8 mouse cellular contexts compared by ENCODE assay signal in genomic region chr19:46303251-46304215, GRCm38 (mm10). TPM values are rescaled to one million over a fixed set of nuclear protein-coding genes. Genes with fewer than 3 reads are reported as not detected.
DNase-seq lines count a peak whose midpoint lies in the region; ATAC-seq and TF ChIP-seq lines count a peak whose summit lies in the region.

No protein-coding gene starts in this region.

- peak overlapping the region; percentile 94 for H3K4me2 ChIP-seq in heart, postnatal 0 days (ENCODE audit: low read depth, low read length)

- no peak for TF ChIP-seq EP300 in heart, postnatal 0 days (IDR thresholded peaks at IDR 0.05; ENCODE audit: low read depth)

- H3K4me3 ChIP-seq in kidney, adult 2 months (ENCODE audit: insufficient read depth, low read depth, low read length), result 0 out of 2 replicates have a peak overlapping the region, but pooled peaks have one; percentile 1
- H3K4me3 ChIP-seq in bone marrow macrophage, adult 2 months (ENCODE audit: insufficient read depth, low read length), result peak overlapping the region; percentile 95
- peak overlapping the region; percentile 76 for H3K4me3 ChIP-seq in heart, postnatal 0 days (ENCODE audit: low read depth, low read length)

- no peaks in the 10 kb centered on the region for H3K27me3 ChIP-seq in kidney, adult 2 months (replicated peaks; ENCODE audit: control insufficient read depth, insufficient read depth, low read length)
- no peaks in the 10 kb centered on the region for H3K27me3 ChIP-seq in heart, postnatal 0 days (ENCODE audit: control insufficient read depth, insufficient read depth, low read length)

- H3K9me3 ChIP-seq in heart, postnatal 0 days (replicated peaks; ENCODE audit: control insufficient read depth, low read length), result no peaks in the 10 kb centered on the region

- no peak for DNase-seq in kidney, adult 2 months
- no peak for DNase-seq in kidney, postnatal 4 days
- DNase-seq in heart, postnatal 0 days (ENCODE audit: low spot score), result no peak
- DNase-seq in lung, postnatal 10 days, result peak; percentile 48
- DNase-seq in left cerebral cortex, postnatal 14 days (ENCODE audit: low spot score in 2 of 2), result no peak
- DNase-seq in retina, postnatal 1 day, result no peak

- ATAC-seq in heart, postnatal 0 days (ENCODE audit: insufficient read depth, low read depth), result no peak
- ATAC-seq in megakaryocyte progenitor cell, adult 5-6 weeks (replicated peaks; ENCODE audit: poor library complexity), result no peak

- WGBS in kidney, adult 2 months, result 53% methylated on average over 18 of the region's 18 CpGs
- WGBS in heart, postnatal 0 days, result 54% methylated on average over 18 of the region's 18 CpGs

- no peak for TF ChIP-seq POLR2A in kidney, adult 2 months (IDR thresholded peaks at IDR 0.05; ENCODE audit: low read depth, low read length)
- TF ChIP-seq POLR2A in bone marrow macrophage, adult 2 months (IDR thresholded peaks at IDR 0.05; ENCODE audit: borderline replicate concordance, low read depth, low read length), result no peak

- intact Hi-C loops in left cerebral cortex, postnatal 14 days (cut with DNase I), result no loop called here

- H3K9ac ChIP-seq in heart, postnatal 0 days (replicated peaks; ENCODE audit: low read depth, low read length), result 0 out of 2 replicates have a peak overlapping the region, but pooled peaks have one; percentile 53

- TF ChIP-seq CTCF in kidney, adult 2 months (conservative IDR thresholded peaks at IDR 0.05; ENCODE audit: insufficient read depth, insufficient read length, low read depth, low read length), result no peak
- TF ChIP-seq CTCF in bone marrow macrophage, adult 2 months (IDR thresholded peaks at IDR 0.05; ENCODE audit: low read depth, low read length), result no peak
- TF ChIP-seq CTCF in heart, postnatal 0 days (IDR thresholded peaks at IDR 0.05; ENCODE audit: low read depth), result no peak

- H3K36me3 ChIP-seq in kidney, adult 2 months (ENCODE audit: control insufficient read depth, insufficient read depth, low read length), result no peaks in the 10 kb centered on the region
- H3K36me3 ChIP-seq in heart, postnatal 0 days (replicated peaks; ENCODE audit: control insufficient read depth, insufficient read depth, low read length), result peaks cover 15% of the 10 kb centered on the region

- no peak overlapping the region for H3K27ac ChIP-seq in kidney, adult 2 months (ENCODE audit: insufficient read depth, low read depth, low read length)
- H3K27ac ChIP-seq in bone marrow macrophage, adult 2 months (ENCODE audit: insufficient read depth, low read depth, low read length), result peak overlapping the region; percentile 76
- peak overlapping the region; percentile 81; the same call in 1 of the 2 replicates for H3K27ac ChIP-seq in heart, postnatal 0 days (ENCODE audit: low read depth)

- peaks cover 5% of the 10 kb centered on the region for H3K4me1 ChIP-seq in kidney, adult 2 months (ENCODE audit: control insufficient read depth, insufficient read depth, low read length)
- peaks cover 11% of the 10 kb centered on the region for H3K4me1 ChIP-seq in bone marrow macrophage, adult 2 months (ENCODE audit: control insufficient read depth, insufficient read depth, low read length)
- peaks cover 6% of the 10 kb centered on the region; the same call in 1 of the 2 replicates for H3K4me1 ChIP-seq in heart, postnatal 0 days (ENCODE audit: control insufficient read depth, insufficient read depth)

RNA-seq across cellular contexts. Expression of gene Nfkb2, which starts 0.6 kb away (rescaled TPM):
- polyA plus RNA-seq in kidney, adult 2 months (2012; rRNA removed), result 21.6 and 25.4 TPM in 2 replicates
- polyA plus RNA-seq in bone marrow macrophage, adult 2 months (2012; ENCODE audit: insufficient read depth, insufficient read length, missing spikeins), result 44.7 and 51.7 TPM in 2 replicates
- 26.9 and 28.8 TPM in 2 replicates for total RNA-seq in heart, postnatal 0 days (2014; rRNA removed; ENCODE audit: low replicate concordance)
- 6.6 and 7.2 TPM in 2 replicates for polyA plus RNA-seq in heart, postnatal 0 days (2015; fragmentation: Nextera tagmentation; extraction: Ambion mirVana)
- 1 to 10 TPM; 1.8 to 2.8 TPM for total RNA-seq in left cerebral cortex, postnatal 14 days (2021)
- total RNA-seq in megakaryocyte progenitor cell, adult 5-6 weeks (2015), result 4.7 and 5.5 TPM in 2 replicates
- 4.0 and 5.0 TPM in 2 replicates for total RNA-seq in megakaryocyte progenitor cell, adult 5-6 weeks (2017)

RNA-seq across cellular contexts. Expression of gene Psd, which starts 23.4 kb away (rescaled TPM):
- 1.9 and 2.7 TPM in 2 replicates for polyA plus RNA-seq in kidney, adult 2 months (2012; rRNA removed)
- 0.71 TPM in 1 of 2 replicates, not detected in the other for polyA plus RNA-seq in bone marrow macrophage, adult 2 months (2012; ENCODE audit: insufficient read depth, insufficient read length, missing spikeins)
- total RNA-seq in heart, postnatal 0 days (2014; rRNA removed; ENCODE audit: low replicate concordance), result 0.97 and 13.4 TPM in 2 replicates
- polyA plus RNA-seq in heart, postnatal 0 days (2015; fragmentation: Nextera tagmentation; extraction: Ambion mirVana), result 1.7 and 2.2 TPM in 2 replicates
- total RNA-seq in left cerebral cortex, postnatal 14 days (2021), result 100 to 1,000 TPM; 580 to 627 TPM
- total RNA-seq in megakaryocyte progenitor cell, adult 5-6 weeks (2015), result 0.30 TPM in 1 of 2 replicates, not detected in the other
- total RNA-seq in megakaryocyte progenitor cell, adult 5-6 weeks (2017), result 0.12 and 0.84 TPM in 2 replicates

RNA-seq across cellular contexts. Expression of gene Fbxl15, which starts 24.5 kb away (rescaled TPM):
- 26.1 and 35.8 TPM in 2 replicates for polyA plus RNA-seq in kidney, adult 2 months (2012; rRNA removed)
- 6.9 and 8.9 TPM in 2 replicates for polyA plus RNA-seq in bone marrow macrophage, adult 2 months (2012; ENCODE audit: insufficient read depth, insufficient read length, missing spikeins)
- 10.4 and 13.3 TPM in 2 replicates for total RNA-seq in heart, postnatal 0 days (2014; rRNA removed; ENCODE audit: low replicate concordance)
- polyA plus RNA-seq in heart, postnatal 0 days (2015; fragmentation: Nextera tagmentation; extraction: Ambion mirVana), result 11.5 and 12.2 TPM in 2 replicates
- 10 to 100 TPM; 26.4 to 50.4 TPM for total RNA-seq in left cerebral cortex, postnatal 14 days (2021)
- 0.72 and 1.4 TPM in 2 replicates for total RNA-seq in megakaryocyte progenitor cell, adult 5-6 weeks (2015)
- 0.71 and 2.7 TPM in 2 replicates for total RNA-seq in megakaryocyte progenitor cell, adult 5-6 weeks (2017)

RNA-seq across cellular contexts. Expression of gene Cuedc2, which starts 35.0 kb away (rescaled TPM):
- 69.8 and 72.0 TPM in 2 replicates for polyA plus RNA-seq in kidney, adult 2 months (2012; rRNA removed)
- 136 and 163 TPM in 2 replicates for polyA plus RNA-seq in bone marrow macrophage, adult 2 months (2012; ENCODE audit: insufficient read depth, insufficient read length, missing spikeins)
- 91.7 and 114 TPM in 2 replicates for total RNA-seq in heart, postnatal 0 days (2014; rRNA removed; ENCODE audit: low replicate concordance)
- polyA plus RNA-seq in heart, postnatal 0 days (2015; fragmentation: Nextera tagmentation; extraction: Ambion mirVana), result 129 and 136 TPM in 2 replicates
- total RNA-seq in left cerebral cortex, postnatal 14 days (2021), result 100 to 1,000 TPM; 186 to 274 TPM
- 41.4 and 42.1 TPM in 2 replicates for total RNA-seq in megakaryocyte progenitor cell, adult 5-6 weeks (2015)
- 148 and 184 TPM in 2 replicates for total RNA-seq in megakaryocyte progenitor cell, adult 5-6 weeks (2017)

RNA-seq across cellular contexts. Expression of gene Mfsd13a, which starts 37.4 kb away (rescaled TPM):
- polyA plus RNA-seq in kidney, adult 2 months (2012; rRNA removed), result 34.7 and 43.8 TPM in 2 replicates
- 23.2 and 25.5 TPM in 2 replicates for polyA plus RNA-seq in bone marrow macrophage, adult 2 months (2012; ENCODE audit: insufficient read depth, insufficient read length, missing spikeins)
- total RNA-seq in heart, postnatal 0 days (2014; rRNA removed; ENCODE audit: low replicate concordance), result 5.2 and 21.8 TPM in 2 replicates
- polyA plus RNA-seq in heart, postnatal 0 days (2015; fragmentation: Nextera tagmentation; extraction: Ambion mirVana), result 3.2 and 3.7 TPM in 2 replicates
- total RNA-seq in left cerebral cortex, postnatal 14 days (2021), result 10 to 100 TPM; 28.7 to 47.5 TPM
- 65.8 and 66.4 TPM in 2 replicates for total RNA-seq in megakaryocyte progenitor cell, adult 5-6 weeks (2015)
- 15.3 and 17.4 TPM in 2 replicates for total RNA-seq in megakaryocyte progenitor cell, adult 5-6 weeks (2017)

Comparison
In these comparisons a context has a peak if more than half of its experiments do, and no peak if none do; other contexts are left out.
1. H3K4me3 ChIP-seq: peak in every context shown above with its lines; median percentile 95 in bone marrow macrophage, adult 2 months; 76 in heart, postnatal 0 days; 1 in kidney, adult 2 months.
2. RNA of gene Psd, which starts 23.4 kb away (total RNA-seq): 580 to 627 TPM in left cerebral cortex, postnatal 14 days; 0.97 to 13.4 TPM in heart, postnatal 0 days and 0.12 to 0.84 TPM in megakaryocyte progenitor cell, adult 5-6 weeks; every median in the first group is over 10 times any median in the second.